Mouse (Mus musculus) G1E (cell line): ENCODE measurements around the gene Abca6. TPM values are rescaled to one million over a fixed set of nuclear protein-coding genes. Genes with fewer than 3 reads are reported as not detected.

Experiments used
- ATAC-seq: 2 replicates; pipeline ENCODE4 v1.8.0; 2016; ENCODE audit warnings: mild to moderate bottlenecking; ENCODE audit not compliant: insufficient number of reproducible peaks, poor library complexity, low FRiP score, severe bottlenecking; ENCODE audit errors: extremely low read depth
- DNase-seq: peaks from one replicate; pipeline ENCODE4 v3.0.0; 2012; ENCODE audit warnings: low spot score
- H3K27me3 ChIP-seq: 2 replicates; pipeline ENCODE4 v1.6.1; 2012; ENCODE audit warnings: mild to moderate bottlenecking, low read length, inconsistent platforms; ENCODE audit not compliant: insufficient read depth
- H3K36me3 ChIP-seq: replicated peaks from 2 replicates; pipeline ENCODE3; 2012; ENCODE audit warnings: mild to moderate bottlenecking, inconsistent platforms
- H3K4me1 ChIP-seq: 2 replicates; pipeline ENCODE4 v1.6.1; 2012; ENCODE audit warnings: low read depth, low read length, inconsistent platforms, mixed read lengths; ENCODE audit not compliant: insufficient read depth
- H3K4me3 ChIP-seq: 2 replicates; pipeline ENCODE4 v1.5.1; 2012; ENCODE audit warnings: low read depth, mild to moderate bottlenecking, inconsistent platforms, low read length, moderate library complexity, mixed read lengths
- H3K9me3 ChIP-seq: replicated peaks from 2 replicates; pipeline ENCODE4 v1.6.1; 2012; ENCODE audit warnings: inconsistent platforms
- CTCF ChIP-seq: IDR thresholded peaks from 2 replicates; pipeline ENCODE4 v1.5.1; 2012; ENCODE audit warnings: low read depth, low read length, inconsistent platforms, mixed read lengths
- GATA1 ChIP-seq: IDR thresholded peaks from 2 replicates; pipeline ENCODE4 v1.6.1; 2012; ENCODE audit warnings: borderline replicate concordance, low read length, inconsistent platforms, mixed read lengths
- GATA2 ChIP-seq: IDR thresholded peaks from 2 replicates; pipeline ENCODE4 v1.6.1; 2012; ENCODE audit warnings: low read depth, low read length, inconsistent platforms, borderline replicate concordance
- POLR2AphosphoS5 ChIP-seq: IDR thresholded peaks from 2 replicates; pipeline ENCODE4 v1.6.1; 2012; ENCODE audit warnings: low read depth, low read length, inconsistent platforms; ENCODE audit not compliant: insufficient replicate concordance
- TAL1 ChIP-seq: conservative IDR thresholded peaks from 2 replicates; pipeline ENCODE4 v1.6.1; 2012; ENCODE audit warnings: low read depth, low read length, inconsistent platforms, mixed read lengths
- polyA plus RNA-seq: library from polyadenylated mRNA; stranded (reverse); fragments of >175 nt; gene quantifications from 2 replicates; pipeline ENCODE4 v1.2.3, GENCODE M21; 2012
- total RNA-seq, 2 experiments: library from RNA; stranded (forward) in 1 of 2; stranded (reverse) in 1 of 2; fragments of 200-1000 nt in 1 of 2; fragments of >200 nt in 1 of 2; fragmentation: Nextera tagmentation in 1 of 2; gene quantifications; 2 replicates each; pipeline ENCODE4 v1.2.3; 2014 to 2017

Gene Abca6
- total RNA-seq (2014; fragmentation: Nextera tagmentation) (not detected in 2 replicates), total RNA-seq (2017) (not detected in 2 replicates), polyA plus RNA-seq (not detected in 2 replicates)

DNA sequence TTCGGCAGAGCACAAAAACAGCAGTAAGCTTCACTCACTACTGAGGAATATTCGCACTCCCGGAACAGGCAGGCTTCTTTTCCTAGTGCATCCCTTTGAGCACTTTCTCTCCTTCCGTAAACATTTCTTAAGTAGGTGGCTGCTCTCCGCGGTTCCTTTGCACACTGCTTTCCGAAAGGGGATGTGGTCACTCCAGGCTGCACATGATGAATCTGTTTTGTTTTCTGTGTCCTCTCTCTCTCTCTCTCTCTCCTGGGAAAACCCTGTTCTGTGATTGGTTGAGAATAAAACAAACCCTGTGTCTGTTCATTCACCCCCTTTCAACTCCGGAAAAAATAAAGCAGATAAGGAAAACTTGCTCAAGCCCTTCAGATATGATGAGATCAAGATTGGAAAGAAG is at the start of gene Abca6:
TSS of gene Abca6 (minus strand) at position 243 of the 400 bp plus-strand sequence.
- no peak for TF ChIP-seq CTCF
- no peak for TF ChIP-seq GATA1
- TF ChIP-seq TAL1, result no peak
- no peak for TF ChIP-seq GATA2
- no peak for TF ChIP-seq POLR2AphosphoS5

DNA sequence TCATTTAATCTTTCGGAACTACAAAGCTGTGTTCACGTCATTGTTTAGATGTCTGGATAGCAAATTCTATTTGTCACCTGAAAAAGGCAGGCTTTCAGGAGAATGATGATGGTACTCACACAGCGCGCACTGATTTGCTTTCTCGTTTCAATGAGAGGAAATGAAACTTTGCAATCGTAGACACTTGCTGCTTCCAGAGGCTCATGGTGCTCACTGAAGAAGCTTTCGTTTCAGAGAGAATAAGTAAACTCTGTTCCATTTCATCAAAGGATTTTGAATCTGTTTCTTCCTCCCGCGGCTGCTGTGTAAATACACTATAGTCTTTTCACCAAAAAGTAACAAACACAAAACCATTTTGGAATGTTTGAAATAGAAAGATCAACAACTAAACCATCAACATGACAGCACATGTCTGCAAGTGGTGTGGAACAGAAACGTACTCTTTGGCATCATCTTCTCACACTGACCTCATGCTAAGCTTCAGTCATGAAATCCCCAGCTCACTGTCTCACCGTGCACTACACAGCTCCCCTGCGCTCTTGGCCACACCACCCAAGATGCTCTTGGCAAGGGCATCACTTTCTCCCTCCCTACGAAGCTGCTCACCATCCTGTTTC is 46.4 kb upstream of the Abca6 start:
- Histone ChIP-seq H3K4me1 (no peaks in the 10 kb centered on the region), H3K4me3 (no peak overlapping the region), H3K27me3 (no peaks in the 10 kb centered on the region), H3K36me3 (no peaks in the 10 kb centered on the region), H3K9me3 (peaks cover 8% of the 10 kb centered on the region)
- DNase-seq (no peak), ATAC-seq (no peak)
- TF ChIP-seq TAL1 (no peak), CTCF (no peak), GATA1 (no peak), GATA2 (no peak), POLR2AphosphoS5 (no peak)

More for the DNA sequence above, at the start of gene Abca6:
- DNase-seq (no peak), ATAC-seq (no peak)
- Histone ChIP-seq H3K4me3 (no peak within 1 kb of the TSS), H3K9me3 (peaks cover 23% of the 10 kb centered on the region), H3K27me3 (no peaks in the 10 kb centered on the region), H3K4me1 (no peaks in the 10 kb centered on the region), H3K36me3 (no peaks in the 10 kb centered on the region)

DNA sequence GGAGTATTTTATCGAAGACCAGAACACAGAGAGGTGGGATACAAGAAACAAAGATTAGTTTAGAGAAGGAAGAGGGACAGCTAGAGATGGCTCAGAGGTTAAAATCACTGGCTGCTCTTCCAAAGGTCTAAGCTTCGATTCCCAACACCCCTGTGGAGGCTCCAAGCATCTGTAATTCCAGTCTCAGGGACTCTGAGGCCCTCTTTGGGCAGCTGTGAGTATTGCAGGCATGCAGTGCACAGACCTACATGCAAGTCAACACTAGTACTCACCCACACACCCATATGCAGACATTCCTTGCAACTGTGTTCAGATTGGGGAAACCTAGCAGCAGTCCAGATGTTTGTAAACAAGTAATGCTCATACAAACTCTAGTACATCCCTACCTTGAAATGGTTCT is 39.0 kb upstream of the Abca6 start:
- TF ChIP-seq POLR2AphosphoS5 (no peak), CTCF (no peak), GATA2 (no peak), GATA1 (no peak), TAL1 (no peak)
- ATAC-seq (no peak), DNase-seq (no peak)
- Histone ChIP-seq H3K9me3 (peaks cover 17% of the 10 kb centered on the region), H3K4me3 (no peak overlapping the region), H3K36me3 (no peaks in the 10 kb centered on the region), H3K4me1 (no peaks in the 10 kb centered on the region), H3K27me3 (no peaks in the 10 kb centered on the region)

DNA sequence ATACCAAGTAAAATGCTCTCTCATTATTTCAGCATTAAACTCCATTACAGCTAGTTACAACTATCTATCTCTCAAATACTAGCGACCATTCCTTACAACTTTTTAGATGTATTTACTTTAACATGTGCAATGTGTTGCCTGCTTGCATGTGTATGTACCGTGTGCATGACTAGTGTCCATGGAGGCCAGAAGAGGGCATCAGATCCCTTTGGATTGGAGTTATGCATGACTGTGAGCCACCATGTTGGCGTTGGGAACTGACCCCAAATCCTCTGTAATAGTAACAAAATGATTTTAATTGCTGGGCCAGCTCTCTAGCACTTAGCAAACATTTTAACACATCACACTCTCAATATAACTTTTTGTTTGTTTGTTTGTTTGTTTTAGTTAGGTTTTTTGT is 36.8 kb upstream of the Abca6 start:
- ATAC-seq (no peak), DNase-seq (no peak)
- peaks cover 23% of the 10 kb centered on the region for H3K9me3 ChIP-seq

DNA sequence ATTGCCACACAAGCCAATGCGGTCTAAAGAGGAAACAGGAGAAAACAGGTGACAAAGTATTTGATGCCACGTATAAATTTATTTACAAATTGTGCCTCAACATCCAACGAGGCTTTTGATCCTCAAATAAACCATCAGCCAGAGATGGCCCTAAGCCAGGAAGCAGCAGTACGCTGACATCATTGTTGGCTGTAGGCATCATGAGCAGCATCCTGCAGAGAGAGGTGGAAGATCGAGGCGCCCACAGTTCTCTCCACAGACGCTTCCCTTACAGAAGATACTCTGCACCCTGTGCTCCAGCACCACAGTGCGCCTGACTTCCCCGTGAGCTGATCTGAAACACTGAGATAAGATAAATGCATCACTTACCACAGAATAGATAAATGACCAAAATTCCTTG is 36.1 kb upstream of the Abca6 start:
- H3K9me3 ChIP-seq, result peaks cover 27% of the 10 kb centered on the region
- TF ChIP-seq TAL1 (no peak), POLR2AphosphoS5 (no peak), GATA1 (no peak)
- no peaks in the 10 kb centered on the region for H3K27me3 ChIP-seq
- H3K4me3 ChIP-seq, result no peak overlapping the region
- no peak for ATAC-seq
- H3K4me1 ChIP-seq, result no peaks in the 10 kb centered on the region
- no peaks in the 10 kb centered on the region for H3K36me3 ChIP-seq
- DNase-seq, result no peak

More for the DNA sequence above, 36.8 kb upstream of the Abca6 start:
- Histone ChIP-seq H3K4me1 (no peaks in the 10 kb centered on the region), H3K36me3 (no peaks in the 10 kb centered on the region), H3K27me3 (no peaks in the 10 kb centered on the region), H3K4me3 (no peak overlapping the region)
- TF ChIP-seq GATA1 (no peak), CTCF (no peak), GATA2 (no peak), TAL1 (no peak), POLR2AphosphoS5 (no peak)

DNA sequence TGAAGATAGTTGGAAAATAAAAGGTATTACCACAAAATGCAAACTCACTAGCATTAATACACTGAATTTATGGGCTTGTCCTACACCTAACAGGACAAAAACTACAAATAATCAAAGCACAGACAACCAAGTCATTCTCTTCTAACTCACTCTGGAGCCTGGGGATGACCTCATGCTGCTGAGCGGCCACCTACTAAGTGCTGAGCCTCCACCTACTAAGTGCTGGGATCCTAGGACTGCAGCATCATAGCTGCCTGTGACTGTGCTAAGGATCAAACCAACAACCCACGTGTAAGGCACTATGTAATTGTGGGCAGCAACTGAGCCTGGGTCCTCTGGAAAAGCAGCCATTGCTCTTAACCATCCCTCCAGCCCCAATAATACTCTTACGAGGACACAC is 34.8 kb upstream of the Abca6 start:
- Histone ChIP-seq H3K9me3 (peaks cover 22% of the 10 kb centered on the region), H3K4me1 (no peaks in the 10 kb centered on the region), H3K4me3 (no peak overlapping the region), H3K36me3 (no peaks in the 10 kb centered on the region), H3K27me3 (no peaks in the 10 kb centered on the region)
- no peak for TF ChIP-seq POLR2AphosphoS5
- no peak for TF ChIP-seq CTCF
- no peak for ATAC-seq
- DNase-seq, result no peak
